ENCODE assay signal across 8 mouse cellular contexts in genomic region chr10:79840644-79841551, GRCm38 (mm10). TPM values are rescaled to one million over a fixed set of nuclear protein-coding genes. Genes with fewer than 3 reads are reported as not detected.
A peak's percentile ranks its signal among the peaks of the same experiment; 100 is the strongest.
DNase-seq lines count a peak whose midpoint lies in the region; ATAC-seq and TF ChIP-seq lines count a peak whose summit lies in the region.

No protein-coding gene starts in this region.

- TF ChIP-seq EP300 in MEL (IDR thresholded peaks at IDR 0.05; ENCODE audit: low read depth in 1 of 2, low read length in 2 of 2): no peak

- no peaks in the 10 kb centered on the region for H3K27me3 ChIP-seq in MEL (ENCODE audit: control insufficient read depth in 1 of 2, insufficient read depth in 2 of 2, low read length in 2 of 2)
- no peaks in the 10 kb centered on the region for H3K27me3 ChIP-seq in cerebellum, adult 2 months (ENCODE audit: control insufficient read depth, insufficient read depth, low read length)
- H3K27me3 ChIP-seq in hindbrain, embryonic 10.5 days (ENCODE audit: insufficient read depth, poor library complexity, severe bottlenecking): no peaks in the 10 kb centered on the region

- H3K36me3 ChIP-seq in MEL (ENCODE audit: control insufficient read depth in 1 of 2, insufficient read depth in 2 of 2, low read length in 2 of 2): no peaks in the 10 kb centered on the region; a peak in 1 of 4 replicates
- no peaks in the 10 kb centered on the region for H3K36me3 ChIP-seq in hindbrain, embryonic 10.5 days

- peaks cover 0 to 3% of the 10 kb centered on the region in 2 experiments; a peak in 1 of 4 replicates for H3K4me1 ChIP-seq in MEL (ENCODE audit: control insufficient read depth in 1 of 2, insufficient read depth in 2 of 2, low read length in 2 of 2)
- H3K4me1 ChIP-seq in cerebellum, adult 2 months (ENCODE audit: control insufficient read depth, insufficient read depth, low read length): peaks cover 5% of the 10 kb centered on the region; the same call in 1 of the 2 replicates
- H3K4me1 ChIP-seq in hindbrain, embryonic 10.5 days (replicated peaks): peaks cover 35% of the 10 kb centered on the region

- H3K79me2 ChIP-seq in MEL (ENCODE audit: control insufficient read depth, insufficient read depth, low read length, poor library complexity): no peaks in the 10 kb centered on the region

- WGBS in cerebellum, adult 2 months: 2% methylated on average over 24 of the region's 24 CpGs
- under 1% methylated on average over 24 of the region's 24 CpGs for WGBS in hindbrain, embryonic 10.5 days

- no peak for TF ChIP-seq RAD21 in MEL (IDR thresholded peaks at IDR 0.05; ENCODE audit: low read depth, low read length)

- DNase-seq in MEL (ENCODE audit: low read depth, low spot score): peak; percentile 84
- DNase-seq in cerebellum, adult 2 months: peak; percentile 64 to 68
- DNase-seq in forelimb bud, embryonic 11.5 days (ENCODE audit: low read depth, low spot score): peak; percentile 80
- peak; percentile 74 for DNase-seq in hindbrain, embryonic 10.5 days (ENCODE audit: low spot score)
- DNase-seq in layer of hippocampus, adult 9-11 months: peak; percentile 84
- DNase-seq in lung, postnatal 14 days: peak; percentile 74
- peak; percentile 72 to 81 for DNase-seq in right cerebral cortex, adult 2 months (ENCODE audit: low spot score in 2 of 2)

- no peak for ATAC-seq in activated CD4-positive, CD25-positive, alpha-beta regulatory T cell, adult 4 months

- TF ChIP-seq CTCF in MEL (IDR thresholded peaks at IDR 0.05 in 2 of 3, conservative IDR thresholded peaks at IDR 0.05 in 1 of 3; ENCODE audit: control insufficient read depth in 1 of 3, insufficient read depth in 1 of 3, low read depth in 2 of 3, low read length in 3 of 3, poor library complexity in 1 of 3, severe bottlenecking in 1 of 3): 0 out of 6 replicates have a peak, but pooled peaks of 1 of the 3 experiments have one; percentile 4
- TF ChIP-seq CTCF in cerebellum, adult 2 months (IDR thresholded peaks at IDR 0.05; ENCODE audit: borderline replicate concordance, insufficient read depth, low read depth, low read length): no peak

- H3K27ac ChIP-seq in MEL (ENCODE audit: control insufficient read depth, low read depth, low read length): no peak overlapping the region
- H3K27ac ChIP-seq in cerebellum, adult 2 months (ENCODE audit: insufficient read depth, low read length): peak overlapping the region; percentile 64; the same call in 1 of the 2 replicates
- H3K27ac ChIP-seq in hindbrain, embryonic 10.5 days: peak overlapping the region; percentile 91

- no peaks in the 10 kb centered on the region for H3K9me3 ChIP-seq in MEL (replicated peaks; ENCODE audit: insufficient read depth, low read length)
- H3K9me3 ChIP-seq in hindbrain, embryonic 10.5 days: no peaks in the 10 kb centered on the region

- peak overlapping the region; percentile 67 for H3K9ac ChIP-seq in MEL (ENCODE audit: control insufficient read depth, low read depth, low read length, poor library complexity, severe bottlenecking)

- peak; percentile 41 to 70; a peak in 2 of 4 replicates for TF ChIP-seq POLR2A in MEL (IDR thresholded peaks at IDR 0.05; ENCODE audit: control insufficient read depth in 1 of 2, insufficient read depth in 1 of 2, low read depth in 1 of 2, low read length in 2 of 2, poor library complexity in 1 of 2)
- TF ChIP-seq POLR2A in cerebellum, adult 2 months (IDR thresholded peaks at IDR 0.05; ENCODE audit: borderline replicate concordance, insufficient read depth, low read length): peak; percentile 23; the same call in 1 of the 2 replicates

- peak overlapping the region; percentile 49 to 80 for H3K4me3 ChIP-seq in MEL (ENCODE audit: control insufficient read depth in 1 of 2, insufficient read depth in 1 of 2, low read depth in 2 of 2, low read length in 2 of 2)
- peak overlapping the region; percentile 61 for H3K4me3 ChIP-seq in cerebellum, adult 2 months (replicated peaks; ENCODE audit: insufficient read depth, low read depth, low read length)
- peak overlapping the region; percentile 52 for H3K4me3 ChIP-seq in hindbrain, embryonic 10.5 days

TF ChIP-seq in MEL, 35 proteins besides CTCF, POLR2A, EP300 and RAD21:
- TF ChIP-seq TCF12 (IDR thresholded peaks at IDR 0.05; ENCODE audit: low read depth, low read length) (peak; percentile 62), NRF1 (IDR thresholded peaks at IDR 0.05; ENCODE audit: insufficient read depth, low read depth, low read length, poor library complexity, severe bottlenecking) (peak; percentile 40; the same call in 1 of the 2 replicates), ZMIZ1 (IDR thresholded peaks at IDR 0.05; ENCODE audit: low read depth, low read length) (peak; percentile 86), USF1 (IDR thresholded peaks at IDR 0.05; ENCODE audit: low read depth, low read length) (no peak), ZNF384 (IDR thresholded peaks at IDR 0.05; ENCODE audit: low read depth, low read length) (peak; percentile 97), TBP (IDR thresholded peaks at IDR 0.05; ENCODE audit: low read depth, low read length) (peak; percentile 81), NELFE (IDR thresholded peaks at IDR 0.05; ENCODE audit: low read depth, low read length) (peak; percentile 69), MYC (IDR thresholded peaks at IDR 0.05; ENCODE audit: low read depth, low read length) (no peak), MXI1 (IDR thresholded peaks at IDR 0.05; ENCODE audit: low read depth, low read length) (peak; percentile 42; the same call in 1 of the 2 replicates), HCFC1 (IDR thresholded peaks at IDR 0.05; ENCODE audit: low read depth, low read length) (0 out of 2 replicates have a peak, but pooled peaks have one; percentile 3), ETS1 (IDR thresholded peaks at IDR 0.05; ENCODE audit: low read depth, low read length) (no peak), POLR2AphosphoS2 (IDR thresholded peaks at IDR 0.05; ENCODE audit: low read length) (peak; percentile 53; the same call in 1 of the 2 replicates)
TF ChIP-seq in MEL: peak in this region for 9.

RNA-seq across cellular contexts. Expression of gene Ptbp1, which starts 13.3 kb away (rescaled TPM):
- total RNA-seq in MEL (2012; rRNA removed): 301 and 316 TPM in 2 replicates
- polyA plus RNA-seq in MEL (2012; ENCODE audit: insufficient read depth in 1 of 2, insufficient read length in 2 of 2, low read depth in 1 of 2, low replicate concordance in 2 of 2, missing spikeins in 1 of 2): 100 to 1,000 TPM; 329 to 837 TPM
- polyA plus RNA-seq in cerebellum, adult 2 months (2012; rRNA removed): 64.2 and 68.6 TPM in 2 replicates
- polyA plus RNA-seq in hindbrain, embryonic 10.5 days (2016; fragmentation: Nextera tagmentation; extraction: Ambion mirVana): 288 and 338 TPM in 2 replicates
- polyA plus RNA-seq in activated CD4-positive, CD25-positive, alpha-beta regulatory T cell, adult 4 months (2017; shearing (Covaris generic)): 100 to 1,000 TPM in 1 of 2 experiments, 10 to 100 TPM in 1; 94.0 to 159 TPM

RNA-seq across cellular contexts. Expression of gene Misp, which starts 20.1 kb away (rescaled TPM):
- not detected in 2 replicates for total RNA-seq in MEL (2012; rRNA removed)
- not detected for polyA plus RNA-seq in MEL (2012; ENCODE audit: insufficient read depth in 1 of 2, insufficient read length in 2 of 2, low read depth in 1 of 2, low replicate concordance in 2 of 2, missing spikeins in 1 of 2)
- polyA plus RNA-seq in cerebellum, adult 2 months (2012; rRNA removed): 0.29 and 0.41 TPM in 2 replicates
- 1.0 and 2.4 TPM in 2 replicates for polyA plus RNA-seq in hindbrain, embryonic 10.5 days (2016; fragmentation: Nextera tagmentation; extraction: Ambion mirVana)
- not detected for polyA plus RNA-seq in activated CD4-positive, CD25-positive, alpha-beta regulatory T cell, adult 4 months (2017; shearing (Covaris generic))

RNA-seq across cellular contexts. Expression of gene Prtn3, which starts 33.4 kb away (rescaled TPM):
- 9.1 and 11.2 TPM in 2 replicates for total RNA-seq in MEL (2012; rRNA removed)
- polyA plus RNA-seq in MEL (2012; ENCODE audit: insufficient read depth in 1 of 2, insufficient read length in 2 of 2, low read depth in 1 of 2, low replicate concordance in 2 of 2, missing spikeins in 1 of 2): 10 to 100 TPM in 1 of 2 experiments, not detected in 1; 31.5 TPM
- polyA plus RNA-seq in cerebellum, adult 2 months (2012; rRNA removed): 2.4 and 2.5 TPM in 2 replicates
- polyA plus RNA-seq in hindbrain, embryonic 10.5 days (2016; fragmentation: Nextera tagmentation; extraction: Ambion mirVana): 10.0 and 15.1 TPM in 2 replicates
- polyA plus RNA-seq in activated CD4-positive, CD25-positive, alpha-beta regulatory T cell, adult 4 months (2017; shearing (Covaris generic)): not detected

RNA-seq across cellular contexts. Expression of gene Plppr3, which starts 33.5 kb away (rescaled TPM):
- total RNA-seq in MEL (2012; rRNA removed): 0.56 and 0.85 TPM in 2 replicates
- 1 to 10 TPM in 1 of 2 experiments, not detected in 1; 6.2 TPM for polyA plus RNA-seq in MEL (2012; ENCODE audit: insufficient read depth in 1 of 2, insufficient read length in 2 of 2, low read depth in 1 of 2, low replicate concordance in 2 of 2, missing spikeins in 1 of 2)
- polyA plus RNA-seq in cerebellum, adult 2 months (2012; rRNA removed): 46.0 and 49.3 TPM in 2 replicates
- polyA plus RNA-seq in hindbrain, embryonic 10.5 days (2016; fragmentation: Nextera tagmentation; extraction: Ambion mirVana): 122 and 205 TPM in 2 replicates
- 1 to 10 TPM; 1.6 to 2.1 TPM for polyA plus RNA-seq in activated CD4-positive, CD25-positive, alpha-beta regulatory T cell, adult 4 months (2017; shearing (Covaris generic))

RNA-seq across cellular contexts. Expression of gene Elane, which starts 45.1 kb away (rescaled TPM):
- not detected in 2 replicates for total RNA-seq in MEL (2012; rRNA removed)
- under 1 TPM in 1 of 2 experiments, not detected in 1; 0.07 TPM for polyA plus RNA-seq in MEL (2012; ENCODE audit: insufficient read depth in 1 of 2, insufficient read length in 2 of 2, low read depth in 1 of 2, low replicate concordance in 2 of 2, missing spikeins in 1 of 2)
- 0.15 TPM in 1 of 2 replicates, not detected in the other for polyA plus RNA-seq in cerebellum, adult 2 months (2012; rRNA removed)
- not detected in 2 replicates for polyA plus RNA-seq in hindbrain, embryonic 10.5 days (2016; fragmentation: Nextera tagmentation; extraction: Ambion mirVana)
- not detected for polyA plus RNA-seq in activated CD4-positive, CD25-positive, alpha-beta regulatory T cell, adult 4 months (2017; shearing (Covaris generic))
